9 mouse cellular contexts compared by ENCODE assay signal in genomic region chr1:87568398-87568797, GRCm38 (mm10). TPM values are rescaled to one million over a fixed set of nuclear protein-coding genes. Genes with fewer than 3 reads are reported as not detected.
DNase-seq lines count a peak whose midpoint lies in the region; ATAC-seq and TF ChIP-seq lines count a peak whose summit lies in the region.
"Had no signal": no experiment of that assay in that cellular context is flagged by ENCODE, and none has a peak within 500 bp of the region (broad histone marks: within the 10 kb centered on the region; RNA-seq: fewer than 3 reads in every experiment).

No protein-coding gene starts in this region.

- peak; percentile 22 for DNase-seq in adrenal gland, postnatal 25 days
- no peak for DNase-seq in adrenal gland, adult 2 months
- peak; percentile 26 to 43 for DNase-seq in lung, adult 18-20 months
- DNase-seq in lung, postnatal 25 days (ENCODE audit: low spot score) = no peak
- DNase-seq in liver, embryonic 14.5 days (ENCODE audit: low read depth in 3 of 3, low spot score in 3 of 3) = peak; percentile 19 to 24 (median 23)
- DNase-seq in stomach, postnatal 0 days (ENCODE audit: low spot score) = peak; percentile 29
- no peak for DNase-seq in right cerebral cortex, postnatal 4 days

- WGBS in liver, embryonic 14.5 days (ENCODE audit: insufficient replicate concordance) = 24% methylated on average over 6 of the region's 6 CpGs
- 49% methylated on average over 6 of the region's 6 CpGs for WGBS in stomach, postnatal 0 days
- 41% methylated on average over 6 of the region's 6 CpGs for WGBS in forebrain, embryonic 12.5 days

- no peaks in the 10 kb centered on the region for H3K36me3 ChIP-seq in liver, embryonic 14.5 days (replicated peaks; ENCODE audit: control insufficient read depth, insufficient read depth, low read depth)
- no peaks in the 10 kb centered on the region for H3K36me3 ChIP-seq in stomach, postnatal 0 days (ENCODE audit: control insufficient read depth, insufficient read depth, low read length)
- H3K36me3 ChIP-seq in forebrain, embryonic 12.5 days (replicated peaks) = no peaks in the 10 kb centered on the region

- H3K27ac ChIP-seq in liver, embryonic 14.5 days = no peak overlapping the region
- no peak overlapping the region for H3K27ac ChIP-seq in stomach, postnatal 0 days (replicated peaks)
- H3K27ac ChIP-seq in forebrain, embryonic 12.5 days = no peak overlapping the region

- no peaks in the 10 kb centered on the region for H3K4me1 ChIP-seq in liver, embryonic 14.5 days (replicated peaks; ENCODE audit: control insufficient read depth in 2 of 2, insufficient read depth in 2 of 2, low read length in 1 of 2)
- peaks cover 3% of the 10 kb centered on the region; the same call in 1 of the 2 replicates for H3K4me1 ChIP-seq in stomach, postnatal 0 days (replicated peaks; ENCODE audit: control insufficient read depth, insufficient read depth)
- H3K4me1 ChIP-seq in forebrain, embryonic 12.5 days = no peaks in the 10 kb centered on the region

- H3K27me3 ChIP-seq in liver, embryonic 14.5 days (ENCODE audit: control insufficient read depth, insufficient read depth, low read length) = no peaks in the 10 kb centered on the region
- no peaks in the 10 kb centered on the region for H3K27me3 ChIP-seq in stomach, postnatal 0 days (ENCODE audit: control insufficient read depth, insufficient read depth, low read length)
- H3K27me3 ChIP-seq in forebrain, embryonic 12.5 days = no peaks in the 10 kb centered on the region

- peak; percentile 80 for TF ChIP-seq CTCF in liver, embryonic 14.5 days (IDR thresholded peaks at IDR 0.05; ENCODE audit: low read depth)
- TF ChIP-seq CTCF in stomach, postnatal 0 days (IDR thresholded peaks at IDR 0.05; ENCODE audit: low read depth) = peak; percentile 63

- TF ChIP-seq EP300 in liver, embryonic 14.5 days (IDR thresholded peaks at IDR 0.05; ENCODE audit: low read depth) = no peak
- TF ChIP-seq EP300 in stomach, postnatal 0 days (optimal IDR thresholded peaks at IDR 0.05) = no peak

- H3K4me2 ChIP-seq in liver, embryonic 14.5 days (ENCODE audit: low read depth) = no peak overlapping the region
- H3K4me2 ChIP-seq in stomach, postnatal 0 days (replicated peaks; ENCODE audit: low read depth) = no peak overlapping the region
- H3K4me2 ChIP-seq in forebrain, embryonic 12.5 days = no peak overlapping the region

- H3K4me3 ChIP-seq in liver, embryonic 14.5 days (ENCODE audit: insufficient read depth in 1 of 2, low read depth in 2 of 2, low read length in 2 of 2) = no peak overlapping the region
- H3K4me3 ChIP-seq in stomach, postnatal 0 days (ENCODE audit: low read depth, low read length) = no peak overlapping the region
- no peak overlapping the region for H3K4me3 ChIP-seq in forebrain, embryonic 12.5 days (replicated peaks)

- no peak for ATAC-seq in liver, embryonic 14.5 days (ENCODE audit: insufficient read depth)
- ATAC-seq in stomach, postnatal 0 days (ENCODE audit: low FRiP score, low TSS enrichment) = no peak
- ATAC-seq in forebrain, embryonic 12.5 days (ENCODE audit: low FRiP score) = no peak

- H3K9me3 ChIP-seq in liver, embryonic 14.5 days (ENCODE audit: control insufficient read depth, low read length) = no peaks in the 10 kb centered on the region
- H3K9me3 ChIP-seq in stomach, postnatal 0 days (ENCODE audit: control insufficient read depth, low read length) = no peaks in the 10 kb centered on the region
- no peaks in the 10 kb centered on the region for H3K9me3 ChIP-seq in forebrain, embryonic 12.5 days

- H3K9ac ChIP-seq in liver, embryonic 14.5 days (replicated peaks) = no peak overlapping the region
- H3K9ac ChIP-seq in stomach, postnatal 0 days (ENCODE audit: low read length) = no peak overlapping the region
- no peak overlapping the region for H3K9ac ChIP-seq in forebrain, embryonic 12.5 days

RNA-seq across cellular contexts. Expression of gene Ngef, which starts 5.3 kb away (rescaled TPM):
- 0.46 TPM in 1 of 2 replicates, not detected in the other for total RNA-seq in adrenal gland, postnatal 25 days (2021)
- total RNA-seq in adrenal gland, adult 2 months (2021) = under 1 TPM; 0.14 to 0.41 TPM
- 0.29 and 0.39 TPM in 2 replicates for polyA plus RNA-seq in adrenal gland, adult 2 months (2012; rRNA removed)
- polyA plus RNA-seq in liver, embryonic 14.5 days (2012; rRNA removed) = 2.8 and 3.4 TPM in 2 replicates
- polyA plus RNA-seq in liver, embryonic 14.5 days (2014; fragmentation: Nextera tagmentation; extraction: Ambion mirVana) = 2.9 and 3.8 TPM in 2 replicates
- polyA plus RNA-seq in stomach, postnatal 0 days (2015; fragmentation: Nextera tagmentation; extraction: Ambion mirVana) = 8.7 and 10.5 TPM in 2 replicates
- 2.2 and 3.0 TPM in 2 replicates for polyA plus RNA-seq in forebrain, embryonic 12.5 days (2016; fragmentation: Nextera tagmentation; extraction: Ambion mirVana)

RNA-seq across cellular contexts. Expression of gene Inpp5d, which starts 51.7 kb away (rescaled TPM):
- 7.9 and 17.4 TPM in 2 replicates for total RNA-seq in adrenal gland, postnatal 25 days (2021)
- total RNA-seq in adrenal gland, adult 2 months (2021) = 10 to 100 TPM; 11.5 to 18.4 TPM
- polyA plus RNA-seq in adrenal gland, adult 2 months (2012; rRNA removed) = 17.5 and 21.1 TPM in 2 replicates
- polyA plus RNA-seq in liver, embryonic 14.5 days (2012; rRNA removed) = 5.7 and 9.3 TPM in 2 replicates
- polyA plus RNA-seq in liver, embryonic 14.5 days (2014; fragmentation: Nextera tagmentation; extraction: Ambion mirVana) = 11.1 and 13.0 TPM in 2 replicates
- 2.6 and 2.8 TPM in 2 replicates for polyA plus RNA-seq in stomach, postnatal 0 days (2015; fragmentation: Nextera tagmentation; extraction: Ambion mirVana)
- polyA plus RNA-seq in forebrain, embryonic 12.5 days (2016; fragmentation: Nextera tagmentation; extraction: Ambion mirVana) = 2.6 and 3.8 TPM in 2 replicates

RNA-seq across cellular contexts. Expression of gene Neu2, which starts 58.7 kb away (rescaled TPM):
- not detected in 2 replicates for total RNA-seq in adrenal gland, postnatal 25 days (2021)
- not detected for total RNA-seq in adrenal gland, adult 2 months (2021)
- not detected in 2 replicates for polyA plus RNA-seq in adrenal gland, adult 2 months (2012; rRNA removed)
- 0.28 and 0.37 TPM in 2 replicates for polyA plus RNA-seq in liver, embryonic 14.5 days (2012; rRNA removed)
- 0.20 and 0.54 TPM in 2 replicates for polyA plus RNA-seq in liver, embryonic 14.5 days (2014; fragmentation: Nextera tagmentation; extraction: Ambion mirVana)
- polyA plus RNA-seq in stomach, postnatal 0 days (2015; fragmentation: Nextera tagmentation; extraction: Ambion mirVana) = 2.0 and 2.2 TPM in 2 replicates
- polyA plus RNA-seq in forebrain, embryonic 12.5 days (2016; fragmentation: Nextera tagmentation; extraction: Ambion mirVana) = not detected in 2 replicates
- total RNA-seq: heart, postnatal 14 days had no signal

Comparison
In these comparisons a context has a peak if more than half of its experiments do, and no peak if none do; other contexts are left out.
1. DNase-seq: peak in adrenal gland, postnatal 25 days (single experiment), lung, adult 18-20 months (2 of 2), liver, embryonic 14.5 days (3 of 3) and stomach, postnatal 0 days (single experiment); none in adrenal gland, adult 2 months (single experiment), lung, postnatal 25 days (single experiment) and right cerebral cortex, postnatal 4 days (single experiment).